Mouse (Mus musculus): ENCODE results near the gene Nptxr. TPM values are rescaled to one million over a fixed set of nuclear protein-coding genes. Genes with fewer than 3 reads are reported as not detected.

The Nptxr gene
- polyA plus RNA-seq, 1 experiment: 9.7 TPM

DNA sequence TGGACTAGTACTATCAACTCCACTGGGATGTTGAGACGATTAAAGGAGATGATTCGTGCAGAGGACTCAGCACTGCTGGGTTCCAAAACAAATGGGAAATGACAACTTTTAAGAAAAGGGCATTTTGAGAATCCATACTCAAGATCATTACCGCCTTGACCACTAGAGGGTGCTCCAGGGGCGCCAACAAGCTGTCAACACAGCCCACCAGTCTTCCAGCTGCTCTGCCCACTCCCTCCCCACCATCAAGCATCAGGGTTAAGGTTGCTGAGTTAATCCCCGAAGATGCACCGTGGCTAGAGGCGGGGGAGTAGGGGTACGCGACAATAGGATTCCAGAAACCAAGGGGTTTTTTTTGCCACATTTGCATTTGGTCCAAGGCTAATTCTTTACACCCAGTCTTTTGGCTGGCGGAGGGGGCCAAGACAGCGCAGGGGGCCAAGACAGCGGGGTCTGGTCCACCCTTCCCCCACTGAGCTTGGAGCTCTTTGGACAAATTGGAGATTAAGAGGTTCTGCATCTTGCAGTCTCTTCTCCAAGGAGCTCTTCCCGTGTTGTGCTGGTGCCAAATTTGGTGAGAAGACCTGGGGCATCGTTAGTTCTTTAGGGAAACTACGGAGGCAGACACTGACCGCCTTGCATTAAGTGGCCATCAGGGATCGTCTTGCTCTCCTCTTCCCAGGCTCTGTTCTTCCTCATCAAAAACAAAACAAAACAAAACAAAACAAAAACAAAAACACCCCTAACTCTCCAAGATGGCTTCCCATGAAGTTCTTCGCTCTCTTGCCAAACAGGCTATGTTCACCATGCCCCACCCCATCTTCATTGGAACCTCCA, 27.7 kb upstream of the Nptxr start:
- Histone ChIP-seq H3K27ac (ENCODE audit: insufficient read depth, low read length) (0 out of 2 replicates have a peak overlapping the region, but pooled peaks have one; percentile 81), H3K4me1 (ENCODE audit: control insufficient read depth, insufficient read depth, low read length) (no peaks in the 10 kb centered on the region), H3K4me3 (ENCODE audit: insufficient read depth, low read length) (peak overlapping the region; percentile 58)
- TF ChIP-seq POLR2A (IDR thresholded peaks at IDR 0.05; ENCODE audit: low read depth, low read length): no peak
- TF ChIP-seq CTCF (IDR thresholded peaks at IDR 0.05; ENCODE audit: borderline replicate concordance, insufficient read depth, low read length): peak; percentile 77

DNA sequence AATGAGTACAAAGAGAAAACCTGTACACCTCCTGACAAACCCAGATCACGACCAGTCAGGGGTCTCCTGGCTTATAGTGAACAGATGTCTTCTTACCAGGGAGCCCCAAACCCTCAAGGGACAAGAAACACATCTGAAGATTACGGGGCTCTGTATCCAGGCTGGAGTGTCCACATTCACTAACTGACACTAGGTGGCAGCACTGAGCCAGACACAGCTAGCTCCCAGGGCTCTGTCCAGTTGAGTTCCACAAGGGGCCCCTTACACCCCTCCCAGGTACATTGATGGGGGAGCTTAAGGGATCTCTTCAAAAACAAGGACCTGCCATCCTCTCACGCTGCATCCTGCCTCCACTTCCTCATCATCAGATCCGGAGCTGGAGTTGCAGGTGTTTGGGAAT, 25.8 kb upstream of the Nptxr start:
- TF ChIP-seq CTCF (IDR thresholded peaks at IDR 0.05; ENCODE audit: borderline replicate concordance, insufficient read depth, low read length) (peak; percentile 87; the same call in 1 of the 2 replicates), POLR2A (IDR thresholded peaks at IDR 0.05; ENCODE audit: low read depth, low read length) (peak; percentile 9; the same call in 1 of the 2 replicates)

DNA sequence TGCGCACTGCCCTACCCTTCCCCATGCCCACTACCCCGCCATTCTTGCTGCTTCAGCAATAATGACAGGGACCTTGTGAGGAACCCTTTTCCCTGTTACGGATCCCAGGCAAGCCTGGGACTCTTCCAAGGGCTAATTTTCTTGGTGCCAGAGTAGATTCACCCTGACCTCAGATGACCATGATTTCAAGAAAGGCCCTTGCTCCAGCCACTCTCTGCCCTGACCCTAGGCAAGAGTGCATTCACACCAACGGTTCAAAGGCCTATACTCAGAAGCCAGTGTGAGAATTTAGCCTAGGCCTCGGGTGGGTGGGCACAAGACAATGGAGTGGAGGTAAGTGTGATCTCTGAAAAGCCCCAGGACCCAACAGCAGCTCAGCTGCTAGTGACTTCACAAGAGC, 24.9 kb upstream of the Nptxr start:
- TF ChIP-seq POLR2A (IDR thresholded peaks at IDR 0.05; ENCODE audit: low read depth, low read length): no peak; the same call in 1 of the 2 replicates
- TF ChIP-seq CTCF (IDR thresholded peaks at IDR 0.05; ENCODE audit: borderline replicate concordance, insufficient read depth, low read length): no peak
- H3K4me3 ChIP-seq (ENCODE audit: insufficient read depth, low read length): no peak overlapping the region
- no peak overlapping the region for H3K27ac ChIP-seq (ENCODE audit: insufficient read depth, low read length)
- H3K4me1 ChIP-seq (ENCODE audit: control insufficient read depth, insufficient read depth, low read length): no peaks in the 10 kb centered on the region

More for the DNA sequence above, 25.8 kb upstream of the Nptxr start:
- Histone ChIP-seq H3K27ac (ENCODE audit: insufficient read depth, low read length) (no peak overlapping the region), H3K4me3 (ENCODE audit: insufficient read depth, low read length) (no peak overlapping the region), H3K4me1 (ENCODE audit: control insufficient read depth, insufficient read depth, low read length) (no peaks in the 10 kb centered on the region)

DNA sequence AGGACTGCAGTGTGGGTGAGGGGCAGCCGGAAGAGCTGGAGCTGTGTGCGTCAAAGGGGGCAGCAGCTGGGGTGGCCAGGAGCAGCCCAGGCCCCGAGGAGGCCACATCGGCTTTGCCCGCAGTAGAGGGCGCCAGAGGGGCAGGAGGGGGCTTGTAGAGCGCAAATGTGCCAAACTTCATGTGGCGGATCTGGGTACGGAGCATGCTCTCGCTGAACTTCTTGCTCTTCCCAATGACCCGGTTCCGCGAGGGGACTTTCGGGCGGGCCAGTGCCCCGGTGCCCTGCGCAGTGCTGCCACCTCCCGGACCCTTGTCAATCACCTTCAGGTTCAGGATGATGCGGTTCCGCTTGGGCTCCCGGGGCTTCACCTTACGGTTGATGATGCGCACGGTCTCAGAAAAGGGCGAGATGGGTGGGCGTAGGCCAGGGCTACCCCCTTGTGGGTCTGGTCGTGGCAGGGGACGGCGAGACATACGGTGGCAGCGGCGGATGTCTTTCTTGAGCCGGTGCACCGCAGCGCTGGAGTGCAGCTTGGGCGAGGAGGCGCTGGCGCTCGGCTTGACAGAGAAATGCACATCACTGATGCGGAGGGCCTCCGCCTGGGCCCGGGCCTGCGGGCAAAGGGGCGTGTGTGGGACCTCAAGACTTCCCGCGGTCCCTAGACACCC, 23.9 kb upstream of the Nptxr start:
- Histone ChIP-seq H3K4me3 (ENCODE audit: insufficient read depth, low read length) (no peak overlapping the region), H3K27ac (ENCODE audit: insufficient read depth, low read length) (no peak overlapping the region), H3K4me1 (ENCODE audit: control insufficient read depth, insufficient read depth, low read length) (no peaks in the 10 kb centered on the region)
- 0 out of 2 replicates have a peak, but pooled peaks have one; percentile 4 for TF ChIP-seq CTCF (IDR thresholded peaks at IDR 0.05; ENCODE audit: borderline replicate concordance, insufficient read depth, low read length)
- 0 out of 2 replicates have a peak, but pooled peaks have one; percentile 20 for TF ChIP-seq POLR2A (IDR thresholded peaks at IDR 0.05; ENCODE audit: low read depth, low read length)

DNA sequence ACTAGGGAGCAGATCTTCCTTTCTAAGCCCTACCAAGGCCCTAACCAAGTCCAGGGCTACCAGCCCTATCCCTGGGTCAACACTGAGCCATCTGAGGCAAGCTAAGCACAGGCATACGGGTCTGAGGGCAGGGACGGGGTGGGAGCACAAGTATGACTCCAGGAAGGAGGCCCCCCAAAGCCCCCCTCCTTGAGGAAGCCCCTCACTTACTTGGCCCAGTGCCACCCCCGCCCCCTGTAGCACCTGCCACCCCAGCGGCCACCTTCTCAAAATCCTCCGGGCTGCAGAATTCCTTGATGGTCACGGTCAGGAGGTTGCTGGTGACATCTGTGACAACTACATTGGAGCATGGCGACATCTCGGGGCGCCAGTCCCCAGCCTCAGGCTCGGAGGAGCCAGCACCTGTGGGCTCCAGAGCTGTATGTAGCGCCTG, 23.2 kb upstream of the Nptxr start:
- Histone ChIP-seq H3K4me3 (ENCODE audit: insufficient read depth, low read length) (no peak overlapping the region), H3K4me1 (ENCODE audit: control insufficient read depth, insufficient read depth, low read length) (no peaks in the 10 kb centered on the region), H3K27ac (ENCODE audit: insufficient read depth, low read length) (no peak overlapping the region)
- TF ChIP-seq CTCF (IDR thresholded peaks at IDR 0.05; ENCODE audit: borderline replicate concordance, insufficient read depth, low read length): no peak

DNA sequence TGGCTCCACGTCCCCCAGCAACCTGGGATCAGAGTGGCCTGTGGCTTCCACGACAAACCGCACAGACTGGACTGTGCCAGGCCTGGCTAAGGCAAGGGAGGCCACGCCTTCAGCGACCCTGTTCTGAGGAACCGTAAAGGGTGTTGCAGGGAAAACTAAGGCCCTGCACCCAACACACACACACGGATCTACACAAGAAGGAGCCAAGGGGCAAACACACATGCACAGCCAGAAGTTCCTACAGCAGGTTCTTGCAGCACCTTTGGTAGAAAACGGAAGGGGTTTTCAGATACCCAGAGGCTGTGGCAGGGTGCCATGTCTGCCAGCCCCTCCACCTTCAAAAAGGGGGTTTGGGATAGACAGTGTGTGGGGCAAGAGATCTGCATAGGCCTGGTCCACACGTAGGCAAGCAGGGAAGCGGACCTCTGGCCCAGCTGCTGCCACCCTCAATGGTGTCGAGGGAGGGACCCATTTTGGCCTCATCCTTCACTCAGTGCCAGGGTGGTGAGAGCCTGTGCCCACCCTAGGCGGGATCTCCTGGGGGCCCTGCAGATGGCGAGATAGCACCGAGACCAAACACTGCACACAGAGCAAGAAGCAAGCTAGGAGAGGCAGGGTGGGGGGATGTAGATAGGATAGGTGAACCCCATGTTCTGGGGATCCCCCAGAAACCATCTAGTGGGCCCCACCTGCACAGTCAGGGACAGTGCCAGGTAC, 22.7 kb upstream of the Nptxr start:
- Histone ChIP-seq H3K4me1 (ENCODE audit: control insufficient read depth, insufficient read depth, low read length) (no peaks in the 10 kb centered on the region), H3K27ac (ENCODE audit: insufficient read depth, low read length) (no peak overlapping the region), H3K4me3 (ENCODE audit: insufficient read depth, low read length) (no peak overlapping the region)
- TF ChIP-seq POLR2A (IDR thresholded peaks at IDR 0.05; ENCODE audit: low read depth, low read length) (0 out of 2 replicates have a peak, but pooled peaks have one; percentile 24), CTCF (IDR thresholded peaks at IDR 0.05; ENCODE audit: borderline replicate concordance, insufficient read depth, low read length) (no peak)

DNA sequence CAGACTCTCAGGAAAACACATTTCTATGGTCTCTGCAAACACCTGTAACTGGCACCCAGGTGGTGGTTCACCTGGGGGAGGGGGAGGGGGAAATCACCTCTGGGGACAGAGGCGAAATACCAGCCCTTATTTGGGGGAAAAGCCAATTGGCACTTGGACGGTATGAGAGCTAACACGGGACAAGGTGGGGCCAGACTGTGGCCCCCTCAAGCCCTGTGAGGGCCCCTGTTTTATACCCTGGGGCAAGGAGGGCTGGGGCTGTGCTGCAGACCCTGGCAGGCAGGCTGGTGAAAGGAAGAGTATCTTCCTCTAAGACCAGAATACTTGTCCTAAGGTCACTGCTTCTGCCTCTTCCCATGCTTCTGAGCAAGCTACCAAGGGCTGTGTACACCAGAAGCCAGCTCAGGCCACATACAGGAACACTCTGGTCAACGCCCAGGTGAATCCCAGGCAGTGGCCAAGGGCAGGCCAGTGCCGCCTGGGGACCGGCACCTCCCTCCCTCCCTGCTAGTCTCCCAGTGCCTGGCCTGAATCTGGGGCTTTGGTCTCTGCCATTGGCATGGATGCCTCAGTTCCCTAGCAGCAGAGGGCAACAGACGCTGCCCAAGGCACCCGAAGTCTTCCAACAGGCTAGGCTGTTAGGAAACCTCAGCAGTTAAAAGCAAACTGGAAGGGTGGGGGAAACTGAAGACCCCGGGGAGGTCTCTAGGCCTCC, 21.8 kb upstream of the Nptxr start:
- no peak overlapping the region for H3K27ac ChIP-seq (ENCODE audit: insufficient read depth, low read length)
- H3K4me1 ChIP-seq (ENCODE audit: control insufficient read depth, insufficient read depth, low read length): no peaks in the 10 kb centered on the region
- no peak for TF ChIP-seq POLR2A (IDR thresholded peaks at IDR 0.05; ENCODE audit: low read depth, low read length)
- no peak for TF ChIP-seq CTCF (IDR thresholded peaks at IDR 0.05; ENCODE audit: borderline replicate concordance, insufficient read depth, low read length)

DNA sequence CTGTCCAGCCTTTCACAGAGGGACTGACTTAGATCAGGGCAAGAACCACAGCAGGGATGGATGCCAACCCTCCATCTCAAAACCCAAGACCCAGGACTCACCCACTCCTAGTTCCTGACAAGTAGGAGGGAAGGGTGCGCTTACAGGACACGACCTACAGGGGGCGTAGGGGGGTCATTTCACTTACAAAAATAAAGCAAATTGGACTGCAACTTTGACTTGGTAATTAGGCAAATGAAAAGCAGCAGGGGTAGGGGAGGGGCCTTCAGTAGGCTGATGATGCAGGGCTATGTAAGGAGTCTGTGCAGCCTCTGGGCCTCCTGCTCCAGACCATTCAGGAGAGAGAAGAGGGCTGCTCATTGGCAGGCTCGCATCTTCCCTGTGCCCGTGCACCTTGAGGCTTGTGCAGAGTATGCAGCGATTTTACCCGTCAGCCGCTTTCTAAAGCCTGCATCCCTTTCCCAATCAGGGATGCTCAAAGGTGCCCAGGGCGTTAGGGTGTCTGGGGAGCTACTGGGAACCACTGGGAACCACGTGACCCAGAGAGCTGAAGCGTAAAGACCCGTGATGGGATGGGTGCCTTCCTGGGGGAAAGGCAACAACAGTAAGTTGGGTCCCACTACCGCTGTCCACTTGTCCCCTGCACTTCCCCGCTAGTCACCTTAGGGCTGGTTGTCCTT, 20.7 kb upstream of the Nptxr start:
- Histone ChIP-seq H3K4me1 (ENCODE audit: control insufficient read depth, insufficient read depth, low read length) (no peaks in the 10 kb centered on the region), H3K4me3 (ENCODE audit: insufficient read depth, low read length) (no peak overlapping the region), H3K27ac (ENCODE audit: insufficient read depth, low read length) (no peak overlapping the region)
- TF ChIP-seq CTCF (IDR thresholded peaks at IDR 0.05; ENCODE audit: borderline replicate concordance, insufficient read depth, low read length): no peak
- TF ChIP-seq POLR2A (IDR thresholded peaks at IDR 0.05; ENCODE audit: low read depth, low read length): no peak

More for the DNA sequence above, 21.8 kb upstream of the Nptxr start:
- no peak overlapping the region for H3K4me3 ChIP-seq (ENCODE audit: insufficient read depth, low read length)

All from embryonic fibroblast, embryonic 13.5 days (primary cell).